Mouse (Mus musculus): ENCODE measurements around the gene Tmem9b. TPM values are rescaled to one million over a fixed set of nuclear protein-coding genes. Genes with fewer than 3 reads are reported as not detected.

Gene Tmem9b
- 60.2 and 64.1 TPM in 2 replicates for polyA plus RNA-seq (2015; fragmentation: Nextera tagmentation; extraction: Ambion mirVana)

DNA sequence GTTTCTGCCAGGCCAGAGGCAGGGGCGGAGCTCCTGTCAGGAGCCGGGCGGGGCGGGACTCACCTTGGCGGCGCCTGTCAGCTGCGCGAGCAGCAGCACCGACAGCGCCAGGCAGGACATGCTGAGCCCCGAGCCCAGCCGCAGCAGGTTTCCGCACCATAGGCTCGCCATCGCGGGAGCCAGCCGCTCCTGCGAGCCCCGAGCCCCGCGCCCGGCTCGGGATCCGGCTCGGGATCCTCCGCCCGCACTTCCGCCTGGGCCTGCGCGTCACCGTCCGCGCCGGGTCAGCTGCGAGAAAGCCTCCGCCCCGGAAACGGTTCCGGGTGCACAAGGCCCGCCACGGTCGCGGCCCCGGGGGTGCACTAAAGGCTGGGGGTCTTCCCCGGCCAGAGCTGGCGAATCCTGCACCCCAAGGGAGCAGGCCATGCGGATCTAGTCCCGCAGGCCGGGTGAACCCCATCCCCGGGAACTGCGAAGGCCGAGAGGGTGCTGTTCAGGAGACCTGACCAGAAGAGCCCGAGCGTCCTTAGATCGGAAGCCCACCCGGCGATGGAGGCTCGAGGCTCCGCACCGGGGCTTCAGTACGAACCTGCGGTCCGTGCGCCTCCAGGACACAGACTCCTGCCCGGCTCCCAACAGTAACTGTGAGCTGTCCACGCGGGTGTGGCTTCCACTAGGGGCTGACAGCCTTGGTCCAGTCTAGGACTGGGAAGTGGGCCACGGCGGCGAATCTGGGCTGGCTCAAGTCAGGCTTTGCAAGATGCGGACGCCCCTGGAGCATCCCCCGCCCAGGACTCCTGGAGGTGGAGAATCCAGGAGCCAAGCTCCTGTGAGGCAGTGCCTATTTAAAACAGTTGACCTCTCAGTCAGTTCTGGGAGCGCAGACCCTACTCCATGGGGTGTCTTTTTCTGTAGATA is at the start of gene Tmem9b:
Gene Tmem9b, minus strand, starts transcription at position 868 of the 918 bp plus-strand sequence.
- ATAC-seq (ENCODE audit: low FRiP score, low TSS enrichment) = peak; percentile 88
- peak within 1 kb of the TSS; percentile 77 for H3K4me3 ChIP-seq (ENCODE audit: low read length)
- H3K27me3 ChIP-seq (ENCODE audit: insufficient read depth, low read length) = no peaks in the 10 kb centered on the region
- H3K9ac ChIP-seq (replicated peaks; ENCODE audit: low read length) = peak within 1 kb of the TSS; percentile 77
- WGBS = under 1% methylated on average over 74 of the region's 74 CpGs
- no peaks in the 10 kb centered on the region for H3K9me3 ChIP-seq (ENCODE audit: low read length)
- H3K4me2 ChIP-seq (replicated peaks; ENCODE audit: low read depth, low read length) = peak within 1 kb of the TSS; percentile 74
- H3K36me3 ChIP-seq (ENCODE audit: insufficient read depth, low read length) = no peaks in the 10 kb centered on the region
- peaks cover 11% of the 10 kb centered on the region for H3K4me1 ChIP-seq (ENCODE audit: insufficient read depth, low read length)
- H3K27ac ChIP-seq (ENCODE audit: low read length) = peak within 1 kb of the TSS; percentile 76

DNA sequence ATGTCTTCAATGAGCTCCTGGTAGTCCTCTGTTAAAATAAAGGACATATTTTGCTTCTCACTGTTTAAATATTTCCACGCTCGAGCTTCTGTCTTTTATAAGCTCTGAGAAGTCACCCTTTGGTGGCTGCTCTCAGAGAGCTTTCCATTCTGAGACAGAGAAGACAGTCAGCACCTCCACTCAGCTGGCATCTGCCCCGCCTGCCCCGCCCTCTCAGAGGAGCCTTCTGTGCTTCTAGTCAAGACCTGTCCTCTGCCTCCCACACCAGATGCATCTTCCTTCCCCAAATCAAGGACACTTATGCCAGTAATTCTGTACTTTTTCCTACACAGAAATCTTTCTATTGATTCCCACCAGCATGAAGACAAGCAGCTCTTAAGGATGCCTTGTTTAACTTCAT is 48.0 kb upstream of the Tmem9b start:
- H3K4me1 ChIP-seq (ENCODE audit: insufficient read depth, low read length) = no peaks in the 10 kb centered on the region
- H3K9me3 ChIP-seq (ENCODE audit: low read length) = no peaks in the 10 kb centered on the region
- ATAC-seq (ENCODE audit: low FRiP score, low TSS enrichment) = no peak
- no peak overlapping the region for H3K27ac ChIP-seq (ENCODE audit: low read length)
- 89% methylated on average over 4 of the region's 4 CpGs for WGBS
- H3K36me3 ChIP-seq (ENCODE audit: insufficient read depth, low read length) = no peaks in the 10 kb centered on the region
- no peak overlapping the region for H3K9ac ChIP-seq (replicated peaks; ENCODE audit: low read length)
- H3K4me2 ChIP-seq (replicated peaks; ENCODE audit: low read depth, low read length) = no peak overlapping the region
- no peak overlapping the region for H3K4me3 ChIP-seq (ENCODE audit: low read length)
- H3K27me3 ChIP-seq (ENCODE audit: insufficient read depth, low read length) = no peaks in the 10 kb centered on the region

DNA sequence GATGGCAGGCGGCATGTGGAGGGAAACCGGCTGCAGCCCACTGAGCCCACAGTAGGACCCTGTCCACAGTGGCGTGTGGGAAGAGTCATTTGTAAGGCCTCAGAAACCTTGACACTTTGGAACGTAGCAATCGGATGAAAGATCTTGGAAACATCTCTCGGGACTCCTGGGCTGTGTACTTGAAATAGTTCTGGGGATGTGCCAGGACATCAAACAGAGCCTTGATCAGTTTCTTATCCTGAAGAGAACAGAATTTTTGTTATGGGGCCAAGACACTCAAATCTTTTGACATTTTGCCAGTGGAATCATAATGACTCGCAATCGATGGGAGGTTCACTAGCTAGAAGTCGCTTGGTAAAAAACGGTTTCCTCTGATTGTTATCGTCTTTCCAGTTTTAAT is 46.5 kb upstream of the Tmem9b start:
- H3K36me3 ChIP-seq (ENCODE audit: insufficient read depth, low read length) = no peaks in the 10 kb centered on the region
- H3K4me1 ChIP-seq (ENCODE audit: insufficient read depth, low read length) = no peaks in the 10 kb centered on the region
- 63% methylated on average over 11 of the region's 11 CpGs for WGBS
- H3K9me3 ChIP-seq (ENCODE audit: low read length) = no peaks in the 10 kb centered on the region
- H3K9ac ChIP-seq (replicated peaks; ENCODE audit: low read length) = no peak overlapping the region
- H3K4me2 ChIP-seq (replicated peaks; ENCODE audit: low read depth, low read length) = no peak overlapping the region
- no peaks in the 10 kb centered on the region for H3K27me3 ChIP-seq (ENCODE audit: insufficient read depth, low read length)
- no peak for ATAC-seq (ENCODE audit: low FRiP score, low TSS enrichment)
- no peak overlapping the region for H3K27ac ChIP-seq (ENCODE audit: low read length)
- H3K4me3 ChIP-seq (ENCODE audit: low read length) = no peak overlapping the region

DNA sequence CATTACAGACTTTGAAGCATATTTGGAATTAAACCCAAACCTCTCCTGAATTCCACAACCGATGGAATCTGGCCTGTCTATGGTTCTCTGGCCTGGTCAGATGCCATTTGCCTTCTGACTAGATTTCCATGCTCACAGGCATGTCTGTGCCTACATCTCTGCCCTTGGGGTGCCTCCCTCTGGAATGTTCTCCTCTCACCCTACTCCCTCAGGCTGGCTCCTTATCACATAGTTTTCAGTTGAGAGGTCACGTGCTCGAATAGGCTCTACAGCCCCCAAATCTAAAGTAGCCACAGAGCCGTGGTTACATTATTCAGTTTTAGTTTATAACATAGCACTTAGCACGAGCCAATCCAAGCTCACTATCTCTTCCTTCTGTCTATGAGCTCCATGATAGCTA is 42.9 kb upstream of the Tmem9b start:
- 72% methylated on average over 5 of the region's 5 CpGs for WGBS

DNA sequence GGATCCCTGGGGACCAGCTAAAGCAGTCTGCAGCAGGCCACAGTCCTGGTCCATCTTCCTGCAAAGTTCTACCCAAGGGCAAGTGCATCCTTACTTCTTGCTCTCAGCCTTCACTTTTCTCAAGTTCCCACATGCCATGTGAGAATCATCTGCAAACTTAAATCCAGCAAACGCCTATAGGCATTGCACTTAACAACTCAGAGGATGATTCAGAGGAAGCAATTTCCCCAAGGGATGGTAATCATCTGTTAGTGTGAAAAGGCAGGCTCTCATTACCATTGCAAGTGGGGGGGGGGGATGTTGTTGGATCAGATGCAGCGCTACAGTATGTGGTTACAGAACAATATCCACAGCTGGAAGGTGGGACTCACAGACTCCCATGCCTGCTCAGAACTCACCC is 41.9 kb upstream of the Tmem9b start:
- H3K4me2 ChIP-seq (replicated peaks; ENCODE audit: low read depth, low read length) = no peak overlapping the region
- H3K27ac ChIP-seq (ENCODE audit: low read length) = no peak overlapping the region
- no peak overlapping the region for H3K4me3 ChIP-seq (ENCODE audit: low read length)
- no peaks in the 10 kb centered on the region for H3K27me3 ChIP-seq (ENCODE audit: insufficient read depth, low read length)
- H3K9me3 ChIP-seq (ENCODE audit: low read length) = no peaks in the 10 kb centered on the region
- no peaks in the 10 kb centered on the region for H3K4me1 ChIP-seq (ENCODE audit: insufficient read depth, low read length)
- no peaks in the 10 kb centered on the region for H3K36me3 ChIP-seq (ENCODE audit: insufficient read depth, low read length)
- ATAC-seq (ENCODE audit: low FRiP score, low TSS enrichment) = no peak
- H3K9ac ChIP-seq (replicated peaks; ENCODE audit: low read length) = no peak overlapping the region
- 71% methylated on average over 2 of the region's 2 CpGs for WGBS

More for the DNA sequence above, 42.9 kb upstream of the Tmem9b start:
- no peak overlapping the region for H3K27ac ChIP-seq (ENCODE audit: low read length)
- no peak overlapping the region for H3K4me2 ChIP-seq (replicated peaks; ENCODE audit: low read depth, low read length)
- no peaks in the 10 kb centered on the region for H3K9me3 ChIP-seq (ENCODE audit: low read length)
- ATAC-seq (ENCODE audit: low FRiP score, low TSS enrichment) = no peak
- H3K9ac ChIP-seq (replicated peaks; ENCODE audit: low read length) = no peak overlapping the region
- H3K27me3 ChIP-seq (ENCODE audit: insufficient read depth, low read length) = no peaks in the 10 kb centered on the region
- no peaks in the 10 kb centered on the region for H3K36me3 ChIP-seq (ENCODE audit: insufficient read depth, low read length)
- H3K4me1 ChIP-seq (ENCODE audit: insufficient read depth, low read length) = no peaks in the 10 kb centered on the region
- H3K4me3 ChIP-seq (ENCODE audit: low read length) = no peak overlapping the region

DNA sequence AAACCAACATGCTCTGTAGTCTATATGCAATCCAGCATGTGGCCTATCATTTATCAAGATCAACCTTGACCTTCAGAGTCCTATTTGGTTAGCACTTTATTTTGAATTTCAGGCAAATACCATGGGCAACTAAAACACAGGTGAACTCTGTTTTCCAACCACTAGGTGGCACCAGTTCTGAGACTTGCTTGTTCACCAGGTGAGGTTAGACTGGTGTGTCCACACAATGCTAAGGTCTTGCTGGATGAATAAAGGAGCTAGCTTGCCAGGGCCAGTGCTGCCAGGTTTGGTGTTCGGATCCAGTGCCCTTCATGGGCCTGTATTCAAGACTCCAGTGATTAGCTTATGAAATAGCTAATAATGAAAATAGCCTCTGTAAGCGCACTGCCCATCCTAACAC is 40.1 kb upstream of the Tmem9b start:
- H3K4me1 ChIP-seq (ENCODE audit: insufficient read depth, low read length) = no peaks in the 10 kb centered on the region
- 70% methylated on average over 2 of the region's 2 CpGs for WGBS
- H3K27me3 ChIP-seq (ENCODE audit: insufficient read depth, low read length) = no peaks in the 10 kb centered on the region
- no peak overlapping the region for H3K27ac ChIP-seq (ENCODE audit: low read length)
- H3K4me3 ChIP-seq (ENCODE audit: low read length) = no peak overlapping the region
- ATAC-seq (ENCODE audit: low FRiP score, low TSS enrichment) = 0 out of 2 replicates have a peak, but pooled peaks have one; percentile 57
- no peak overlapping the region for H3K9ac ChIP-seq (replicated peaks; ENCODE audit: low read length)
- no peaks in the 10 kb centered on the region for H3K36me3 ChIP-seq (ENCODE audit: insufficient read depth, low read length)
- H3K9me3 ChIP-seq (ENCODE audit: low read length) = no peaks in the 10 kb centered on the region
- H3K4me2 ChIP-seq (replicated peaks; ENCODE audit: low read depth, low read length) = no peak overlapping the region

DNA sequence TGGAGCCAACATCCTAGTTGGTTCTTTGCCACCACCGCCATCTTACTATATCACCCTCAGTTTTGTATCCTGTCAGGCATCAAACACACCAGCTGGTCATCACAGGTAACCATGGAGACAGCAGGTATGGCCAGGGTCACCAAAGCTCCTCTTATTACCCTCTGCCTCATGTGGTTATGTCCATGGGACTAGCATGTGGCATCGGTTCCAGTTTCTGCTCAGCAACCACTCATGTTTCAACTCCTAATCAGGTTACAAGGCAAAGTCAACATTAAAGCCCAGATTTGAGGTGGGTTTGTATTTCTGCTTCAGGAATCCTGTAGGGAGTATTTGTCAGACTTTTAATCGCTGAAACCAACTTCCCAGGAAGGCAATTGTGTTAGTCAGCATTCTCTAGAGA is 38.1 kb upstream of the Tmem9b start:
- no peak overlapping the region for H3K9ac ChIP-seq (replicated peaks; ENCODE audit: low read length)
- no peaks in the 10 kb centered on the region for H3K4me1 ChIP-seq (ENCODE audit: insufficient read depth, low read length)
- 0 out of 2 replicates have a peak, but pooled peaks have one; percentile 54 for ATAC-seq (ENCODE audit: low FRiP score, low TSS enrichment)
- no peak overlapping the region for H3K4me3 ChIP-seq (ENCODE audit: low read length)
- 52% methylated on average over 3 of the region's 3 CpGs for WGBS
- no peak overlapping the region for H3K4me2 ChIP-seq (replicated peaks; ENCODE audit: low read depth, low read length)
- H3K36me3 ChIP-seq (ENCODE audit: insufficient read depth, low read length) = no peaks in the 10 kb centered on the region
- H3K9me3 ChIP-seq (ENCODE audit: low read length) = no peaks in the 10 kb centered on the region
- H3K27me3 ChIP-seq (ENCODE audit: insufficient read depth, low read length) = no peaks in the 10 kb centered on the region
- H3K27ac ChIP-seq (ENCODE audit: low read length) = no peak overlapping the region

DNA sequence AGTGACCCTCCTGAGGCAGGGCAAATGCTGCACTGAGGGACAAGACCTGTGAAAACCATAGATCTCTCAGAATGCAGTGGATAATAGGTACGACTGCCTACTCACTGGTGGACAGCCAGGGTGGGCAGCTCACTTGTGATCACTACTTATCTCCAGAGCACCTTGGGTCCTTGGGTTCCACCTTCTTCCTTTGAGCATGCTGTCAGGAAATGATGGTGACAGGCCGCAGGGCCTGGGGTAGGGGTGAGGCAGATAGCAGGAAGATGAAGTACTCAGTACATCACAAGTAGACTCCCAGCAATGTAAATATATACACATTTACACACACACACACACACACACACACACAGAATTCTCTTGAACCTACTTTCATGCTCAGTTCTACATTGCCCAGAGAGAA is 35.2 kb upstream of the Tmem9b start:
- H3K36me3 ChIP-seq (ENCODE audit: insufficient read depth, low read length) = no peaks in the 10 kb centered on the region
- H3K27ac ChIP-seq (ENCODE audit: low read length) = no peak overlapping the region
- no peak for ATAC-seq (ENCODE audit: low FRiP score, low TSS enrichment)
- H3K9ac ChIP-seq (replicated peaks; ENCODE audit: low read length) = no peak overlapping the region
- no peak overlapping the region for H3K4me3 ChIP-seq (ENCODE audit: low read length)
- H3K27me3 ChIP-seq (ENCODE audit: insufficient read depth, low read length) = peaks cover 15% of the 10 kb centered on the region
- no peaks in the 10 kb centered on the region for H3K4me1 ChIP-seq (ENCODE audit: insufficient read depth, low read length)
- no peak overlapping the region for H3K4me2 ChIP-seq (replicated peaks; ENCODE audit: low read depth, low read length)
- 83% methylated on average over 2 of the region's 2 CpGs for WGBS
- H3K9me3 ChIP-seq (ENCODE audit: low read length) = no peaks in the 10 kb centered on the region

DNA sequence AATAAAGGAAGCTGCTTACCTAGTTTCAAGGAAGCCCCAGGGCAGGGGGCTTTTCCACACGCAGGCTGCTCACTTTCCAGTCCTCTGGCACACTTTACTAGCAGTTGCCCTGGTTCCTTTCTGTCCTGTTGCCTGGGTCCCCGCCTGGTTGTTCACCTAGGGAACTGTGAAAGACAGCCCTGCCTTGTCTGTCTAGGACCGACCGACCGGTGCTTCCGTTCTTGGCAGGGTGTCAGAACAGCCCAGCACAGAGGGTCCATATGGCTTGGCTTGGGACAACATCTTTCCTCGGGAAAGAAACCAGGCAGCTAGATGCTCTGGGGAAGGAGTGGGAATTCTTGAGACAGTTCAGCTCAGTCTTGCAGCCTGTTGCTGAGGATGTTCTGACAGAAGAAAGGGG is 30.6 kb upstream of the Tmem9b start:
- no peaks in the 10 kb centered on the region for H3K9me3 ChIP-seq (ENCODE audit: low read length)
- no peak overlapping the region for H3K27ac ChIP-seq (ENCODE audit: low read length)
- no peak overlapping the region for H3K4me2 ChIP-seq (replicated peaks; ENCODE audit: low read depth, low read length)
- H3K4me3 ChIP-seq (ENCODE audit: low read length) = no peak overlapping the region
- H3K36me3 ChIP-seq (ENCODE audit: insufficient read depth, low read length) = no peaks in the 10 kb centered on the region
- H3K27me3 ChIP-seq (ENCODE audit: insufficient read depth, low read length) = peaks cover 53% of the 10 kb centered on the region
- H3K9ac ChIP-seq (replicated peaks; ENCODE audit: low read length) = no peak overlapping the region
- 25% methylated on average over 7 of the region's 7 CpGs for WGBS
- peaks cover 14% of the 10 kb centered on the region for H3K4me1 ChIP-seq (ENCODE audit: insufficient read depth, low read length)
- ATAC-seq (ENCODE audit: low FRiP score, low TSS enrichment) = no peak

Measured in kidney, embryonic 16.5 days (tissue).